Mouse (Mus musculus): ENCODE measurements around the gene Ankle1. TPM values are rescaled to one million over a fixed set of nuclear protein-coding genes. Genes with fewer than 3 reads are reported as not detected.
A peak's percentile ranks its signal among the peaks of the same experiment; 100 is the strongest.

Gene Ankle1
- total RNA-seq (2021) (under 1 TPM; 0.48 to 0.58 TPM), polyA plus RNA-seq (2012; rRNA removed) (3.4 and 4.2 TPM in 2 replicates)
- long read RNA-seq, partial matches to known transcripts = 0 of 1 reads
- long read RNA-seq, other reads (novel, unspliced or antisense) = 1 of 1 reads

DNA sequence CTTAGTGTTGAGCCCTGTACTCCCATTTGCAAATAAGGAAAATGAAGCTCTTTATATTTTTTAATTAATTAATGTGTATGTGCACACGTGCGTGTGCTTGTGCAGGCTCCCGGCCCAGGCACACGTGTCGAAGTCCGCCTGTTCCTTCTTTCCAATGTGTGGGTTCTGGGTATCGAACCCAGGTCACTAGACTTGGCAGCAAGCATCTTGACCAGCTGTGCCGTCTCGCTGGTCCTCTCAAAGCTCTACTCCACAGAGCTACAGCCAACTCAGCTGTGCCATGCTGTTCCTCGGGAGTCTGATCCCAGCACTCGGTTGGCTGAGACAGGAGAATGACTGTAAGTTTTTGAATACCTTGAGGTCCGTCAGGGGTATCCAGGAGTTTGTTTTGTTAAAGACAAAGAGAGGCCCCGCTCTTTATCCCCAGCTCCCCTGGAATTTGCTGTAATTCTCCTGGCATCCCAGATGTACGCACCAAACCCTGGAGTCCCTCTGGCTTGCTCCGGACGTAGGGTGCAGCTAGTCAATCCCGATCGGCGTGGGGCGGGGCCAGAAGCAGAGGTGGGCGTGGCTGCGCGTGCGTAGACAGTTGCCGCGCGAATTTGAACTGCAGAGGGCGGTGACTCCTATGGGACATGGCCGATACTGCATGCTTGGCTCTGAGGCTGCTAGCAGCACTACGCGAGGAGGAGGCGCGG, at the start of gene Ankle1:
Ankle1 (plus strand) TSS at position 610 of the 698 bp plus-strand sequence.
- peak; percentile 98 for DNase-seq

DNA sequence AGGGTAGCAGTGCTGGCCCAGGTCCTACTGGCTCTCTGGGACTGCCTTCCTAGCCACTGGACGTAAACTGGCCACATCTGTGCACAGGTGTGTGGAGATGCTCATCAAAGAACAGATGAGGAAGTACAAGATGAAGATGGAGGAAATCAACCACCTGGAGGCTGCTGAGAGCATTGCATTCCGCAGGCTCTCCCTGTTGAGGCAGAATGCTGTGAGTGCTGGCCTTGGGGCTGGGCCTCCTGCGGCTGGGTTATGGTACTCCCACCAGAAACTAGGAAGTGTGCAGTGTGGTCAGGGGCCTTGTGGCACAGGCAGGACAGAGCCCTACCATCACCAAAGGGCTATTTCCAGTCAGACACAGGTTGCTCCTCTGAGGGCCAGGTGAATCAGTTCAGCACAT, 47.8 kb upstream of the Ankle1 start:
- DNase-seq = no peak

DNA sequence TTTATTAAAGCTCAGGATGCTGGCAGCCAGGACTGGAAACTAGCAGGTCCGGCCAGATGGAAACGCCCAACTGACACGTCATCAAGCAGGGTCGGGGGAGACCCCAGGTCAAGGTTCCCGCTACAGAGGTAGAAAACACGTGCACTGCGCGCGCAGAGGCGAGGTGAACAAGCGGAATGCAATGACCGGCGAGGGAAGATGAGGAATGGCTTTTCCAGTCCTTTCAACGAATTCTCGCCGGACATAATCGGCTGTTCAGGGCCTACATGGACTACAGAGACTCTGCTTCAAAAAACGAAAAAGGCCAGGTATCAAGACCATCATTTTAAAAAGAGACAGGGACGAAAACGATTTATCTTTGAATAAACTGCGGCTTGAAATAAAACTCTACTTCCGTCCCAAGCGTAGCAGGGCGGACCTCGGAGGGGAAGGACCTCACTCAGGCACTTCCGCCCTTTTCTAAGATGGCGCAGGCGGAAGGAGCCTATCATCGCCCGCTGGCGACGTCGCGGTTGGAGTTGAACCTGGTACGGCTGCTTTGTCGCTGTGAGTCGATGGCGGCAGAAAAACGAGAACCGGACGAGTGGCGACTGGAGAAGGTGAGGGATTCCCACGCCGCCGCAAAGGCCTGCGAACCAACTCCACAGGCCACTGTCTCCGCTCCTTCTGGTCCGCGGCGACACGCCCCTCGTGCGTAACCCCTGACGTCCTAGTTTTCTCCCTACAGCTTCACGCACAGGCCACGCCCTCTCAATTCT, 38.9 kb upstream of the Ankle1 start, which contains the start of gene Use1:
Use1 (plus strand) TSS at position 78 of the 758 bp plus-strand sequence.
- peak; percentile 97 for DNase-seq

DNA sequence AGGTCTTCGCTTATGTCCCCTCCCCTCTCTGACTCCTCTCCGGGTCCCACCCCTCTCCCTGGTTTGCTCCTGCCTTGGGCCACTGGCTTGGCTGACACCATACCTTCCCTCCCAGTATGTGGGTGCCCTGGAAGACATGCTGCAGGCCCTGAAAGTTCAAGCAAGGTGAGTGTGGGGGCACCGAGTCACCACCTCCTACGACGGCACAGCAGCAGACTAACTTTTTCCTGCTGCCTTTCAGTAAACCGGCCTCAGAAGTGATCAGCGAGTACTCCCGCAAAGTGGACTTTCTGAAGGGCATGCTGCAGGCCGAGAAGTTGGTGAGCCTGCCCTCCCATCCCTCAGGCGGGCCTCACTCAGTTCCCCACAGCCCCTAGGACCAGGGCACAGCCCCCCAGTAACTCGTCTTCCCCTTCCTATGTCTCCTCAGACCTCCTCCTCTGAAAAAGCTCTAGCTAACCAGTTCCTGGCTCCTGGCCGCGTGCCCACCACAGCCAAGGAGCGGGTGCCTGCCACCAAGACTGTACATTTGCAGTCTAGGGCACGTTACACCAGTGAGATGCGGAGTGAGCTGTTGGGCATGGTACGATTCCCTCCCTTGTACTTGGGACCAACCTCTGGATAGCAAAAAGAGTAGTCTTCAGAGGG, 38.2 kb upstream of the Ankle1 start:
- DNase-seq = no peak

DNA sequence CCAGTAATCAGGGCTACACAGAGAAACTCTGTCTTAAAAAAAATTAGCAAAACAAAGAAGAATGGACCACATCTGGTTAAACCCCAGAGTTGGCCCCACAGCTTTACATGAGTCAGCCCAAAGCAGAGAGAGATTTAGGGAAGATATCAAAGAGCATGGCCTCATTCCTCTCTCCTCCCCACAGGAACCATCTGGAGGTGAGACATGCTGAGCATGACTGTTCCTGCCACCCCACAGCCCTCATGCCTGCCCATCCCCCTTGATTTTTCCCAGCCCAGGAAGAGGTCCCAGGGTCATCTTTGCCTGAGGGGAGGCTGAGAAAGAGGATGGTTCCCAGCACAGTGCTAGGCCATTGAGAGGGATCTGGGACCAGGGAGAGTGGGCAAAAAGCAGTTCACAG, 37.4 kb upstream of the Ankle1 start:
- DNase-seq = no peak

DNA sequence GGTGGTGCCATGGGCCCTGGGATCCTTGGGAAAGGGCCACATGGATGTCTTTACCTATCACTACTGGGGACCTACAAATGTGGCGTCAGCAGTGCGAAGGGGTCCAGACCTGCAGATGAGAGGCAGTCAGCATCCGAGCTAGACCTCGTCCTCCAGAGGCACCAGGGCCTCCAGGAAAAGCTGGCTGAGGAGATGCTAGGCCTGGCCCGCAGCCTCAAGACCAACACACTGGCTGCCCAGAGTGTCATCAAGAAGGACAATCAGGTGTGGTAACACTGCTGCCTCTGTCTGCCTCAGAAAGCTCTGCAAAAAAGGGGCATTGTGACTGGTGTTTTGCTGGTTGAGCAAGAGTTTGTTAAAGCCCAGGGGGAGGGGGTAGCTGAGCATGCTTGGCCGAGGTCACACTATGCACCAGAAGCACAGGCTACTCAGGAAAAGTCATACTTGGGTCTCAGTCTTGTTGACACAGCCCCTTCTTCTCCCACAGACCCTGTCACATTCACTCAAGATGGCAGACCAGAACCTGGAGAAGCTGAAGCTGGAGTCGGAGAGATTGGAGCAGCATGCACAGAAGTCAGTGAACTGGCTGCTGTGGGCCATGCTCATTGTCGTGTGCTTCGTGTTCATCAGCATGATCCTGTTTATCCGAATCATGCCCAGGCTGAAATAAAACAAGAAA, 36.6 kb upstream of the Ankle1 start:
- no peak for DNase-seq

DNA sequence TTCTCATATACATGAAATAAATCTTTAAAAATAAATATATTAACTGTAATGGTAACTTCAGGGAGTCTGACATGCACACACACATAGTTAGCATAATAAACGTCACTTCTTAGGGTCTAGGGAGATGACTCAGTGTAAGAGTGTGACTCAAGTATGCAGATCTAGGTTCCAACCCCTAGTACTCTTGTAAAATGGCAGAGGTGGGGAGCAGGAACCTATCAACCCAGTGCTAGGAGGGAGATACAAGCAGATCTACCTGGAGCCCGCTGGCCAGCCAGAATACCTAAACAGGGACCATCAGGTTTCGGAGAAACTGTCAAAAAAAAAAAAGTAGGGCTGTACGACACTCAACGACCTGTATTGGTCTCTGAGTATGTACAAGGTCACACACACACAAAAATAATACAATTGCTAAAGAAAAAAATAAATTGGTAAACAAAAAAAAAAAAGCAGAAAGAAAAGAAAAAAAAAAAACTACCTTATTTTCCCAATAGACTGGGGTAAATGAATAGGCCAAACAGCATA, 35.0 kb upstream of the Ankle1 start:
- DNase-seq = no peak

DNA sequence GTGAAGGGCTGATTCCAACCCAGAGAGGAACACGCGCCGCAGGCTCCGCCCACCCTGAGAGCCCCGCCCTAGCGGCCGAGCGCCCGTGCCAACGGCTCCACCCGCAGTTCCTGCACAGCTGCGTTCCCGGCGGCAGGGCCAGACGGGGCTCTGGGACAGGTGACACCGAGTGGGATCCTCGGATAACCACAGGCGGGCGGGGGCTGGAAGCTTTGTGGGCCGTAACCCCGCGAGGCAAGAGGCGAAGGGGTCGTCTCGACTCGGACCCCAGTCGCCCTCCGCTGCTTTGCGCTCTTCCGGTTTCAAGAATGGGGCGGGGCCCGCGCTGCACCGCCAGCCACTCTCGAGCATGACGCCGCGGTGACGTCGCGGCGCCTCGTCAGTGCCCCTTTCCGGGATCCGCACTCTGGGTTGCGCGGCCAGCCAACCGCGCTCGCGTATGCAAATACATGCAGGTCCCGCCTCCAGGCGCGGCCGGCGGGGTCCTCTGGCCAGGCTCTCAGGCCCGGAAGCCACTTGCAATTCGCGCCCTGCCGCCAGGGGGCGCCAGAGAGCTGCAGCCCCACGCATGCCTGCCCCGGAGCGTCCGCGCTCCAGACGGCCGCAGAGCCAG, 34.5 kb upstream of the Ankle1 start, which contains the start of gene Ocel1:
Ocel1 (plus strand) TSS at position 63 of the 613 bp plus-strand sequence.
- peak; percentile 99 for DNase-seq

DNA sequence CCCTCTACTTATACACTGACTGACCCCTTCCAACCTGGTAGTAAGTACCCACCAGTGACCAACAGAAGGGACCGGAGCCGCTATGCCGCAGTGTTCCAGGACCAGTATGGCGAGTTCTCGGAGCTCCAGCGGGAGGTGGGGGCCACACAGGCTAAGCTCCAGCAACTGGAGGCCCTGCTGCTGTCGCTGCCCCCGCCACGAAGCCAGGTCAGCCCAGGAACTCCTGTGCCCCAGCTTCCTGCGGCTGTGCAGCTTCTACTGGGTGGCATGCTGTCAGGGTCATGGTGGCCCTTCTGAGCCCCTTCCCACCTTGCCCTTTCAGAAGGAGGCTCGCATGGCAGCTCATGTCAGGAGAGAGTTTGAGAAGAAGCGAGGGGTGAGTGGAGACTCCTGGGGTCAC, 33.4 kb upstream of the Ankle1 start:
- DNase-seq = no peak

DNA sequence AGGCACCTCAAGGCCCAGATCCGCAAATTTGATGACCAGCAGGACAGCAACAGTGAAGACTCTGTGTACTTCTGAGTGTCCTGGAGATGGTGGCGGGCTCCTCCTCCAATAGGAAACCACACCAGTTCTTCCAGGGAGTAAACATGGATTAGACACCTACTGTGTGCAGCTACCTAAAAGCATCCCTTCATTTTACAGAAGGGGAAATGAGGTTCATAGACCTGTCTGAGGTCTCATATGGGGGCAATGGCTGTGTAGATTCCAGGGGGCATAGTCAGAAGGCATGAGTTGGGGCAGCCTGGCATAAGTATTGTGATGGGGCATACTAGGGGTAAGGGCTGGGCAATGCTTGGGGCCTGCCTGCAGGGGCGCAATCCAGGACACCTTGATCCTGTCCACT, 32.8 kb upstream of the Ankle1 start:
- DNase-seq = no peak

DNA sequence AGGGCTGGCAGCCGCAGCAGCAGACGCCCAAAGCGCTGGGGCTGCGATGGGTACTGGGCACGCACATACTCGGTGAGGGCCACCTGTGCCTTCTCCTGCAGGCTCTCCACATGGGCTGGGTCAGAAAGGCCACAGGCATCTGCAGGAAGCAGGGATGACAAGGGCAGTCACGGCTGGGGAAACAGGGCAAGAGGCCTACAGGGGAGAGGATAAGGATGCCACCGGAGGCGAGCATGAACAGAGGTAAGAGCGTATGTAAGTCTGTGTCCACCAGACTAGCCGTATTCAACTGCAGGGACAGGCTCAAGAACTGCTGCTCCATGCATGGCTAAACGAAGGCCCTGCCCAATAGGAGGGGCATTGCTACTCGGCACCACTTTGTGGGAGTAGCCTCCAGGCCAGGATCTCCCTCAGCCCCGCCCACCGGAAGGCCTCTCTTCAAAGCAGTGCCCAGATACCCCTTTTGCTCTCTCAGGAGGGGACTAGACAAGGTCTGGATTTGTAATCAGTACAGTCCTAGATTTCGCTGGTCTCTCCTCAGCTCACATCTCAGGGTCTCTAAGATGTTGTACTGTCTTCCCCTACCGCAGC, 31.1 kb upstream of the Ankle1 start:
- DNase-seq = no peak

DNA sequence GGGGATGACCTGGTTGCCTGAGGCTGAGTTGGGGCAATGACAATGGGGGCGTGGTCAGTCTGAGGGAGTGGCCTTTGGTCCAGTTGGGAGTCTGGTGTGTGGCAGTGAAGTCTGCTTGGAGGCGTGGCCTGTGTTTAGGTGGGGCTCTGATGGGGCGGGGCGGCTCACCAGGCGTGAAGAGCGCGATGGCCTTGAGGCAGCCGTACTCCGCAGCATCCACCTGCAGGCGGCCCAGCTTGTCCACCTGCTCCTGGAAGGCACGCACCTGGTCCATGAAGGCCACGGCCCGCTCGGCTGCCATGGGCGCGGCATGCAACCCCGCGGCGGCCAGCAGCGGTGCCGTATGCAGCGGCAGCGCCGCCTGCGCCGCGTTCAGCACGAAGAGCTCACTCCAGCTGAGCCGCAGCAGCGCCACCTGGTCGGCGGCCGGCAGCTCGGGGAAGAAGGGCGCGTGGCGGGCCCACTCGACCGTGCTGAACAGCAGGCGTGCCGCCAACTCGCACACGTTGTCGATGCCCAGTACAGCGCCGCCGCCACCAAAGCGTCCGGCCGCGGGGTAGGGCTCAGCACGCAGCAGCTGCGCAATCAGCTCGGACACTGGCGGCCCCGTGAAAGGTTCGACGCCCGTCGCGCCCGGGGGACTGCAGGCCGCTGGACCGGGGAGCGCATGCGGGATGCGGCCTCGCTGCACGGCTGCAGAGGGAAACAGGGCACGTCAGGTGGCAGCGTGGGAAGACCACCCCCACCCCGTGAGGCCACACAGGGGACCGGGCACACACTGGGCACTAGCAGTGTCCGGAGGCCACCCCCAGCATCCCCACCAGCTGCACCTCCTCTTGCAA, 30.0 kb upstream of the Ankle1 start:
- DNase-seq = peak; percentile 88

DNA sequence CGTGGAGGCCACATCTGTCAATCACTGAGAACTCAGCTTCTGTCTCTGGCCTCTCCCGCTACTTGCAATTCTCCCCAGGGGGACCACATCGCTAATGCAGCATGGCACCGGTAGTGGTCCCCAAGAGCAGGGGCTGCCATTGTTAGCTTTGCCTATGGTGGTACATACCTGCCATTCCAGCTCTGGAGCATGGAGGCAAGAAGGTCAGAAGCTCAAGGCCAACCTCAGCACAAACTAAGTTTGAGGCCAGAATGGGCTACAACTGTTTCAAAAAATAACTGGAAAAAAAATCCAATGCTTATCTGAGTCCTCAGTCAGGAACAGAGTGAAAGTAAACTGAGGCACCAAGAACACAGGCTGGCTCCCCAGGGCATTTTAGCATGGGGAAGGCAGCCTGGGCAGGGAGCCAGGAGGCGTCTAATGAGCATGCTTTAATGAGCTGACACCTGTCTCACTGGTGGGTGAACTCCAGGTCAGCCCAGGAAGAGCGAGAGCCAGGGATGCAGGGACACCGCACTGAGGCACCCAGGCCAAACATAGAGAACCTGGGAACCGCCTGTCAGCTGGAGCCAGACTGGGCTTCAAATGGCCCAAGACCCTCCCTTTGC, 29.3 kb upstream of the Ankle1 start:
- no peak for DNase-seq

DNA sequence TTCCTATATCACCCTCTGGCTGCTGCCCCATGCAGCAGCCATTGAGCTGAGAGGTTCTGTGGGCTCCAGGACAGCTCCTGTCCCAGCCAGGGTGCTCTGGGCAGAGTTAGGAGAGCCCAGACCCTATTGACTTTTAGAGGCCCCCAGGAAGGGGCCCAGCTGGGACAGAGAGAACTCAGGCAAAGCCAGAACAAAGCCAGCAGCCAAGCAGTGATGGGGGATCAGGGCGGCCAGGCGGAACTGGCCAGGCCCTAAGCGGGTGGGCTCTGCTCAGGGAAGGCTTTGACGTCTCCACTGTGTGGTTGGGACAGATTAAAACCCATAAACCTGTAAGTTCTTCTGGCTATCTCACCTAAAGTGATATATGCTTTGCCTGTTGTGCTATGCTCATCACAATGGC, 26.8 kb upstream of the Ankle1 start:
- no peak for DNase-seq

DNA sequence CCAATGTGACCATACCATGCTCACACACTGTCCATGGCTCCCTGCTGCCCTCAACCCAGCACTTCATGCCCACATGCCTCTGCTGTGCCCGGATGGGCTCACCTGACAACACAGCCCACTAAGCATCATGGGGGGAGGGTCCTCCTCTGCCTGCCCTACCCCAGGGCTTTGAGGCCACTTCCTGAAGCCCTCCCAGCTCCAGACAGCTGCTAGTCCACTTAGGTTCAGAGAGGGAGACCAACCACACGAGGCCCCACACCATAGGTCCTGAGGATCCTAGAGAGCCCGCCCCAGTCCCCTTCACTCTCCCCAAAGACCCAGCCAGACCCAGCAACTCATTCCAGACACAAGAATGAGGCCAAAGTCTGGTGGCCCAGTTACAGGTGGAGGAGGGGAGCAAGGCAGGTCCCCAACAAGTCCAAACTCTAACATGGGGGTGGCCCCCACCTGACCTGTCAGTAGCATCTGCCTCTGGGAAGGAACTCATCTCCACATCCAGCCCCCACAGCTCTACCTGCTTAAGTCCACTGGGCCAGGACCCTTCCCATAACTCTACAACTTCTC, 26.2 kb upstream of the Ankle1 start:
- no peak for DNase-seq

DNA sequence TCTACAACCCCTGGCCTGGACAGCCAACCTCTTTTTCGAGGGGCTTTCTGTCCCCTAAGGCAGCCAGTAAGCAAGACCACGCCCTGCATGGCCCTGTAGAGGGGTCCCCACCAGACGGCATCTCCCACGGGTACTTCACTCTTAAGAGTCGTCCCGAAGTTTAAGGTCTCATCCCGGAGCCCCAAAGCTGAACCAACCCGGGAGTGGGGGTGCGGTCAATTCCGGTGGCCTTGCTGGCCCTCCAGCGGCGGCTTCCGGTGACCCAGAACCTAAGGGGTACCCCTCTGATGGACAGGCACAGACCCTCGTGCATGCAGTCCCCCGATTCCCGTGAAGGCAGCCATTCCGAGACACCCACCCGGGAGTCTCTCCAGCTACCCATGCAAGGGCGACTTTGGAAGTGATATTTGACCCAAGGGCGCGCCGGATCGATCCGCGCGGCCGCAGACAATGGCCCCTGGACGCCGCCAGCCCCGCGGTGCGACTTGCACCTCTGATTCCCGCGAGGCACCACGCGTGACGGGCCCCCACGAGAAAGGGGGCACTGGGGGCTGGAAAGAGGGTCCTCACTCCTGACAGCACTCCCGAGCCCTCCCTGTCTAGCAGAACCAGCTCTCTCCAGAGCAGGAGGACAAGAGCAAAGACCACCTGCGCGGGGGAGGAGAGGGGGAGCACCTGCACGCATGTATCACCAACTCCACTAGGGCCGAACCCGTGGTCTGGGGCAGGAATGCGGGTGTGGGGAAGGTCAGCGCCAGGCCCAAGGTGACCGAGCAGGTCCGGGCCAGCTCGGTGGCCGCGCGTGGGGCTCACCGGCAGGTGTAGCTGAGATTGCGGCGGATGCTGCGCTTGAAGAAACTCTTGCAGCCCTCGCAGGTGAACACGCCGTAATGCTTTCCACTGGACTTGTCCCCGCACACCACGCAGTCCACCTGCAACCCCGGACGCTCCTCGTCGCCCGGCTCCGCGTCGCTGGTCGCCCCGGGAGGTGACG, 25.3 kb upstream of the Ankle1 start:
- DNase-seq = peak; percentile 59

DNA sequence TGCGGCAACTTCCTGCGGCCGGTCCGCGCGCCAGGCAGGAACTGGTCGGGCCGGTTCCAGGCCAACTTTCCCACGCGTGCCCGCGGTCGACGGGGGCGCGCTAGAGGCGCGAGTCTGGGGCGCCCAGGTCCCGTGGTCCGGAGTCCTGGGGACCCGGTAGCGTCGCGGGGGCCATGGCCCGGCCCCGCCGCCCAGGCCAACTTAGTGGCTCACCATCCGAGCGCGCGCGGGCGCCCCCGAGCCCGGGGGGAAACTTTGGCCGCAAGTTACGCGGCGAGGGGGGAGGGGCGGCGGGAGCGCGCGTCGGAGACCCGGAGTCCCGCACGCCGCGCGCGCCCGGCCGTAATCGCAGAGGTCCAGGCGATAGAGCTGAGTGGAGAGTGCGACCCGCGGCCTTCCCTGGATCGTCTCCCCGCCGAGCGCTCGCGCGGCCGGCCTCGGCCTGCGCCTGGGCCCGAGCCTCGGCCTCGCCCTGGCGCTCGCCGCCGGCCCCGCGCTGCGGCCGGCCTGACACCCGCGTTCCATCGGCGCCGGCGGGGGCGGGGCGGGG, 24.3 kb upstream of the Ankle1 start, which contains the start of gene Nr2f6:
Nr2f6 (minus strand) TSS at position 540 of the 550 bp plus-strand sequence.
- DNase-seq = peak; percentile 84

Measured in adrenal gland, adult 2 months (tissue).